In the genomic region with DNA sequence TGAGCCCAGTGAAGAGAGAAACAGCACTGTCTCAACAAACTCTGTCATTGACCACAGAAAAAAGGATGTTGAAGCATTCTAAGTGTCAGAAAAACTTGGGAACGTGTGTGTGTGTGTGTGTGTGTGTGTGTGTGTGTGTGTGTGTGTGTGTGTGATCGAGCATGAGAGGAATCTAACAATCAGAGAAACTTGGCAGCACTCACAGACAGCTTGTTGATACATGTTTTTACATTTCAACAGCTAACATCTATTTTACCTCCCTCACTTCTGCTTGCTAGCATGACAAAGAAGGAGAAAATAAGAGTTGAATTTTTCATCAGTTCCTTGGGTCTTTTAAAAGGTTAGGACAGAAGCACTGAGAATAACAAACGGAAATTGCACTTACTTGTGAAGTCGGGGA, we compare ENCODE assay signal across 27 mouse cellular contexts.
DNase-seq lines count a peak whose midpoint lies in the region; ATAC-seq and TF ChIP-seq lines count a peak whose summit lies in the region.
"Had no signal": no experiment of that assay in that cellular context is flagged by ENCODE, and none has a peak within 500 bp of the region (broad histone marks: within the 10 kb centered on the region; RNA-seq: fewer than 3 reads in every experiment).

No protein-coding gene starts in this region.

- H3K4me1 ChIP-seq in kidney, postnatal 0 days (replicated peaks; ENCODE audit: insufficient read depth, low read length): no peaks in the 10 kb centered on the region
- no peaks in the 10 kb centered on the region for H3K4me1 ChIP-seq in lung, embryonic 16.5 days (replicated peaks; ENCODE audit: control insufficient read depth, insufficient read depth, low read length)
- H3K4me1 ChIP-seq: embryonic facial prominence, embryonic 12.5 days; forebrain, embryonic 13.5 days; heart, embryonic 10.5 days; heart, embryonic 13.5 days had no signal

- TF ChIP-seq POLR2A in brain, embryonic 14.5 days (IDR thresholded peaks at IDR 0.05; ENCODE audit: borderline replicate concordance, extremely low read depth, insufficient read depth, insufficient read length, poor library complexity, severe bottlenecking): no peak

- H3K27ac ChIP-seq in kidney, postnatal 0 days: no peak overlapping the region
- H3K27ac ChIP-seq in lung, embryonic 16.5 days (ENCODE audit: low read length): no peak overlapping the region
- H3K27ac ChIP-seq: embryonic facial prominence, embryonic 12.5 days; forebrain, embryonic 13.5 days; gastrocnemius, adult 2 months; heart, embryonic 10.5 days; heart, embryonic 13.5 days; hindbrain, embryonic 14.5 days; hindbrain, postnatal 0 days had no signal

- TF ChIP-seq CTCF in kidney, postnatal 0 days (IDR thresholded peaks at IDR 0.05; ENCODE audit: low read depth): no peak
- TF ChIP-seq CTCF in brain, embryonic 14.5 days (IDR thresholded peaks at IDR 0.05; ENCODE audit: borderline replicate concordance, extremely low read depth, insufficient read depth, insufficient read length): no peak

- no peaks in the 10 kb centered on the region for H3K36me3 ChIP-seq in kidney, postnatal 0 days (ENCODE audit: insufficient read depth, low read length)
- H3K36me3 ChIP-seq in lung, embryonic 16.5 days (ENCODE audit: control insufficient read depth, insufficient read depth, low read length): no peaks in the 10 kb centered on the region
- H3K36me3 ChIP-seq: embryonic facial prominence, embryonic 12.5 days; heart, embryonic 10.5 days; heart, embryonic 13.5 days had no signal

- DNase-seq in kidney, postnatal 0 days (ENCODE audit: low spot score): peak; percentile 47
- no peak for DNase-seq in kidney, adult 9 months
- DNase-seq in lung, postnatal 25 days (ENCODE audit: low spot score): no peak
- DNase-seq in brain, embryonic 14.5 days (ENCODE audit: low read depth): peak; percentile 26
- DNase-seq in heart, adult 8-10 months (ENCODE audit: low spot score): no peak
- DNase-seq: adrenal gland, adult 8-10 months; adrenal gland, postnatal 25 days; cerebellum, adult 18-20 months; cerebellum, adult 9-10 months; cerebellum, postnatal 14 days; gastrocnemius, adult 2 months; gastrocnemius, postnatal 14 days; heart, adult 18-20 months; heart, postnatal 14 days; heart, postnatal 4 days had no signal

- no peak for ATAC-seq in kidney, postnatal 0 days (replicated peaks; ENCODE audit: low FRiP score, low read depth)
- peak; percentile 17; the same call in 1 of the 2 replicates for ATAC-seq in lung, embryonic 16.5 days (ENCODE audit: low read depth)
- ATAC-seq: activated CD4-positive, CD25-positive, alpha-beta regulatory T cell, adult 4 months; CD4-positive, CD25-positive, alpha-beta regulatory T cell, adult 4 months; forebrain, embryonic 13.5 days; forebrain, embryonic 16.5 days; hindbrain, postnatal 0 days; inflammation-experienced regulatory T-cells, adult 6 months had no signal

- no peaks in the 10 kb centered on the region for H3K27me3 ChIP-seq in kidney, postnatal 0 days (ENCODE audit: insufficient read depth, low read length)
- H3K27me3 ChIP-seq in lung, embryonic 16.5 days (ENCODE audit: control insufficient read depth, insufficient read depth, low read depth, low read length): no peaks in the 10 kb centered on the region
- H3K27me3 ChIP-seq: embryonic facial prominence, embryonic 12.5 days; forebrain, embryonic 13.5 days; heart, embryonic 13.5 days had no signal

- H3K9me3 ChIP-seq in kidney, postnatal 0 days (replicated peaks; ENCODE audit: low read length): no peaks in the 10 kb centered on the region
- no peaks in the 10 kb centered on the region for H3K9me3 ChIP-seq in lung, embryonic 16.5 days (ENCODE audit: control insufficient read depth, low read length)
- H3K9me3 ChIP-seq: embryonic facial prominence, embryonic 12.5 days; forebrain, embryonic 13.5 days; heart, embryonic 10.5 days; heart, embryonic 13.5 days had no signal

- no peak overlapping the region for H3K9ac ChIP-seq in kidney, postnatal 0 days (ENCODE audit: low read depth, low read length)
- no peak overlapping the region for H3K9ac ChIP-seq in lung, embryonic 16.5 days (ENCODE audit: low read length)
- H3K9ac ChIP-seq: embryonic facial prominence, embryonic 12.5 days; forebrain, embryonic 13.5 days; heart, embryonic 13.5 days; hindbrain, embryonic 14.5 days had no signal

- H3K4me2 ChIP-seq in kidney, postnatal 0 days (ENCODE audit: low read length): no peak overlapping the region
- H3K4me2 ChIP-seq in lung, embryonic 16.5 days (ENCODE audit: low read depth, low read length): no peak overlapping the region
- H3K4me2 ChIP-seq: embryonic facial prominence, embryonic 12.5 days; forebrain, embryonic 13.5 days; heart, embryonic 13.5 days; hindbrain, embryonic 14.5 days had no signal

- H3K4me3 ChIP-seq in kidney, postnatal 0 days (replicated peaks; ENCODE audit: low read depth, low read length): no peak overlapping the region
- no peak overlapping the region for H3K4me3 ChIP-seq in lung, embryonic 16.5 days (ENCODE audit: low read length)
- H3K4me3 ChIP-seq: embryonic facial prominence, embryonic 12.5 days; erythroblast, embryonic 14.5 days; forebrain, embryonic 13.5 days; gastrocnemius, adult 2 months; heart, embryonic 10.5 days; heart, embryonic 13.5 days had no signal

- 57% methylated on average over 4 of the region's 4 CpGs for WGBS in kidney, postnatal 0 days
- 29% methylated on average over 4 of the region's 4 CpGs for WGBS in lung, embryonic 16.5 days

Comparison
In these comparisons a context has a peak if more than half of its experiments do, and no peak if none do; other contexts are left out.
1. DNase-seq: peak in kidney, postnatal 0 days (single experiment) and brain, embryonic 14.5 days (single experiment); none in kidney, adult 9 months (single experiment), lung, postnatal 25 days (single experiment) and heart, adult 8-10 months (single experiment).